Mouse (Mus musculus) cerebellum, adult 2 months (tissue): ENCODE data around the gene Tmub1. TPM values are rescaled to one million over a fixed set of nuclear protein-coding genes. Genes with fewer than 3 reads are reported as not detected.

Source experiments
- DNase-seq, 2 experiments: peaks; one replicate each; pipeline ENCODE4 v3.0.0; 2021
- H3K27ac ChIP-seq: fragments of 200-500 bp; 2 replicates; pipeline ENCODE4 v1.5.1; 2012; ENCODE audit warnings: low read length, control low read depth, inconsistent platforms; ENCODE audit not compliant: insufficient read depth
- H3K27me3 ChIP-seq: fragments of 200-500 bp; 2 replicates; pipeline ENCODE4 v1.6.1; 2012; ENCODE audit warnings: inconsistent platforms, mild to moderate bottlenecking, low read length, moderate library complexity; ENCODE audit not compliant: control insufficient read depth, insufficient read depth
- H3K4me1 ChIP-seq: fragments of 200-500 bp; 2 replicates; pipeline ENCODE4 v1.6.1; 2011; ENCODE audit warnings: low read length; ENCODE audit not compliant: control insufficient read depth, insufficient read depth
- H3K4me3 ChIP-seq: fragments of 200-500 bp; replicated peaks from 2 replicates; pipeline ENCODE3; 2011; ENCODE audit warnings: mild to moderate bottlenecking, low read depth, low read length, control low read depth; ENCODE audit not compliant: insufficient read depth
- CTCF ChIP-seq: fragments of 200-500 bp; IDR thresholded peaks from 2 replicates; pipeline ENCODE4 v1.5.1; 2011; ENCODE audit warnings: low read depth, mild to moderate bottlenecking, control low read depth, low read length, moderate library complexity, borderline replicate concordance; ENCODE audit not compliant: insufficient read depth
- POLR2A ChIP-seq: fragments of 200-500 bp; IDR thresholded peaks from 2 replicates; pipeline ENCODE4 v1.6.1; 2011; ENCODE audit warnings: low read length, control low read depth, borderline replicate concordance; ENCODE audit not compliant: insufficient read depth
- WGBS: fragments of 180-500 bp; shearing (Covaris S2); methylation state at CpG from one replicate; pipeline ENCODE4 v1.1.7; 2018; 5-methylcytosine and 5-hydroxymethylcytosine counted together
- polyA plus RNA-seq: library from polyadenylated mRNA; depleted of rRNA; stranded (reverse); fragments of >200 nt; gene quantifications from 2 replicates; pipeline ENCODE4 v1.2.3, GENCODE M21; 2012

The Tmub1 gene
- polyA plus RNA-seq, 1 experiment, result 60.6 TPM

DNA sequence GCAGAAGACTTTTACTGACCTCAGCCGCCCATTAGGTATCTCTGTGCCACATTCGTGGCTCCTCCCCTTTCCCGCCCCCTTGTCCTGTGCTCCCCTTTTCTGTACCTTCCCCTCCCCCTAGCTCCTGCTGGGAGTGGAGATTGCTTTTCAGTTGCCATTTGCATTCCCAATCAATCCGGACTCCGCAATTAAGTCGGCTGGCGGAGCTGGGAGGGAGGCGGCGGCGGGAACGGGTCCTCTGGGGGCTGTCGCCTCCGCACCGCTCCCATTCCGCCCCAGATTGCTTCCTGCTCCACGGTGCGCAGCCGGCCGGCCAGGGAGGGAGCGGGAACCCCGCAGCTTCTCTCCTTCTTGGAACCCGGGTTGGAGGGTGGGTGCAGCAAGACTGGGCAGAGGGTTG lies 37.3 kb upstream of the Tmub1 start:
- Histone ChIP-seq H3K4me1 (peaks cover 40% of the 10 kb centered on the region), H3K27ac (no peak overlapping the region), H3K27me3 (no peaks in the 10 kb centered on the region), H3K4me3 (no peak overlapping the region)
- no peak for DNase-seq
- WGBS, result 52% methylated on average over 22 of the region's 22 CpGs
- TF ChIP-seq POLR2A, result no peak
- no peak for TF ChIP-seq CTCF

DNA sequence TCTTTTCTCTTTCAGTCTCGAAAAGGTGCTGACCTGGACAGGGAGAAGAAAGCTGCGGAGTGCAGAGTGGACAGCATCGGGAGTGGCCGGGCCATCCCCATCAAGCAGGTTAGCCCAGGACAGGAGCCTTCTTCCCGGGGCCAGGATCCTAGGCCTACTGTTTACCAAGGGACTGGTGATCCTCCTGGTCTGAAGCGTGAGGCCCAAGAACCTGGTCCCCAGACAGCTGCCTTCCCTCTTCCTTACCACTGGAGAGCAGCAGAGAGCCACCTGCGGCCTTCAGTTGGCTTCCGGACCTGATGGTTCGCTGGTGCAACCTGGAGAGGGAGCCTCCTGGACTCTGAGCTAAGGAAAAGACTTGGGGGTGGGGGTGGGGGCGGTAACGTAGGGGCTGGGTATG lies 35.7 kb upstream of the Tmub1 start:
- H3K4me3 ChIP-seq, result no peak overlapping the region
- peak; percentile 89 for TF ChIP-seq CTCF
- TF ChIP-seq POLR2A, result no peak
- peaks cover 40% of the 10 kb centered on the region for H3K4me1 ChIP-seq
- DNase-seq, result peak; percentile 78 to 80
- no peak overlapping the region for H3K27ac ChIP-seq
- no peaks in the 10 kb centered on the region for H3K27me3 ChIP-seq
- 27% methylated on average over 11 of the region's 11 CpGs for WGBS

DNA sequence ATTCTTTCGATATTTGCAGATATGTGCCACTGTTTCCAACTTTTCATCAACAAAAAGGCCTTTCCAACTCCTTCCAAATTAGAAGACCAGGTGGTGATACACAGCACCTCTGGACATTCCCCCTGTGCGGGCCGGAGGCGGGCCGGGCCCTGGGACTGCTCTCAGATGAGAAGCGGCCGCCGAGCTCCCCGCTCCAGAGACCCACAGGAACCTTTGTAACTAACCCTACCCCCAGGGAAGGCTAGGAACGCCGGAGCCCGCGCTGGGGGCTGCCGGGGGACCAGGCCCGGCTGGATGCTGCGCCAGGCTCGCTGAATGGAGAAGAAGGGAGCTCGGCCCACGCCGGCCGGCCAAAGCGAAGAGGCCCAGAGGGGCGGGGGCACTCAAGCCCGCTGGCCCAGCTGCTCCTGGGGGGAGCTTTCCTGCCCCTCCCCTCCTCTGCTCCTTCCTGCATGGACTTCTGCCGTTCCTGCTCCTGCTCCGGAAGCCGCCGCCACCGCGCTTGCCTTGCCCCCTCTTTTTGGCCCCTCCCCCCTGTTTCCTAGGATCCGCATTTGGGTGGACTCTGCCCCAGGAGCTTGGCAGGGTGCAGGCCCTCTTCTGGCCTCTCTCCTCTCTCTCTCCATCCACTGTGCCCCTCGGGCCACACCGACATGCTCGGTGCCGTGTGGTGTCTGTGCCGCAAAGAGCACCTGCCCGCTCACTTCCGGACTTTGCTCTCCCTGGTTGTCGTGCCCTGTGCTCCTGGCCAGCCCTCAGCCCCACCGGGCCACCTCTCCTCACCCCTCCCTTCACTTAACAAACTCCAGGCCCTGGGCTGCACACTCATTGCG lies 34.8 kb upstream of the Tmub1 start:
- Histone ChIP-seq H3K4me3 (no peak overlapping the region), H3K27me3 (no peaks in the 10 kb centered on the region), H3K27ac (no peak overlapping the region), H3K4me1 (peaks cover 35% of the 10 kb centered on the region)
- WGBS, result 59% methylated on average over 41 of the region's 41 CpGs
- no peak for DNase-seq
- TF ChIP-seq POLR2A (no peak), CTCF (no peak)

GRCm38 (mm10) chr5:24481647-24482046 lies 34.0 kb upstream of the Tmub1 start:
- Histone ChIP-seq H3K27me3 (no peaks in the 10 kb centered on the region), H3K4me1 (peaks cover 27% of the 10 kb centered on the region), H3K4me3 (no peak overlapping the region), H3K27ac (no peak overlapping the region)
- 12% methylated on average over 4 of the region's 4 CpGs for WGBS
- peak; percentile 72 to 75 for DNase-seq
- TF ChIP-seq CTCF (peak; percentile 67), POLR2A (no peak)

DNA sequence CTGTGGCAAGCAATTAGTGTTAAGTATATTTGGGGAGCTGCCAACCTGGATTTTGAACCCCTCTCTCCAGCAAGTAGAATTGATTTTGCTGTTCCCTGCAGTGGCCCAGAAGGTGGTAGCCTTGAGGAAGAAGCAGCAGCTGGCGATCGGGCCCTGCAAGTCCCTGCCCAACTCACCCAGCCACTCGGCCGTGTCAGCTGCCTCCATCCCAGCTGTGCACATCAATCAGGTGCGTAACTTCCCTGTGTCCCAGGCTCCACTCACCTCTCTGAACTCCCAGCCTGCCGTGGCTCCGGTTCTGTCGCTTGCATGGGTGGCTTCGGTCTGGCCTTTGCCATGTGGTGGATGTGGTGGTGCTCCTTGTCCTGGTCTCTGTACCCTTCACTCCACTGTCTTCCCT lies 30.3 kb upstream of the Tmub1 start:
- no peak overlapping the region for H3K27ac ChIP-seq
- DNase-seq, result no peak
- 77% methylated on average over 9 of the region's 9 CpGs for WGBS
- H3K27me3 ChIP-seq, result no peaks in the 10 kb centered on the region
- H3K4me1 ChIP-seq, result peaks cover 23% of the 10 kb centered on the region
- no peak overlapping the region for H3K4me3 ChIP-seq
- TF ChIP-seq CTCF (no peak), POLR2A (no peak)

DNA sequence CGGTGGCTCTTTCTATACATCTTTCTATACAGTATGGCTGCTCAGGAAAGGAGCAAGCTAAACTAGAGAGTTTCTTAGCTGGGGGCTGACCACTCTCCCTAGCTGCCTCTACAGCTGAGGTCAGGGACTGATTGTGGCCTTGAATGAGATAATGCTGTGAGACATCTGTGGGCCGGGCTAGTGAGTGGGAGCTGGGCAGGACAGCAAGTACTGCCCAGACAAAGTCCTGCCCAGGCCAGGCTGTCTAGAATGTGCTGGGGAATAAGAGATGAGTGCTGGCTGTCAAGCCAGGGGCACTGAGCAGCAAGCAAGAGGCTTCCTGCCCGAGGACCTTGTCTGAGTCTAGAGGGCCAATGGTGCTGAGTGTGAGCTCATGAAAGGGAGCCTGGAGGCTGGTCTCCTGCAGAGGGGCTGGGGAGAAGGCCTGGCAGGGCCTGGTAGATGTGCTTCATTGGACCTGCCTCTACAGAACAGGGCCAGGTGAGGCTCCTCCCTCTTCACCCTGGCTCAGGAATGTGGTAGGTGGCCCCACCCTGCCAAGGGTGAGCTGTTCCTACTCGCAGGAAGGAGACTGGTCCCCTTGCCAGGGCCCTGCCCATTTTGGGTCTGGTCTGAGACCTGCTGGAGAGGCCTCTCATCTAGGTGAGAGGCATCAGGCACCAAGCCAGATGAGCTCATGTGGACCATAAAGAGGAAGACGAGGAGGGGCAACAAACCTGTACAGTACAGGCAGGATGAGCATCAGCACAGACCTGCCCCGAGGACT lies 28.0 kb upstream of the Tmub1 start:
- DNase-seq, result peak in 1 of 2 experiments; percentile 65
- 0 out of 2 replicates have a peak overlapping the region, but pooled peaks have one; percentile 6 for H3K27ac ChIP-seq
- 25% methylated on average over 6 of the region's 6 CpGs for WGBS
- peaks cover 12% of the 10 kb centered on the region for H3K4me1 ChIP-seq
- no peaks in the 10 kb centered on the region for H3K27me3 ChIP-seq
- no peak overlapping the region for H3K4me3 ChIP-seq
- TF ChIP-seq POLR2A (no peak), CTCF (no peak)

GRCm38 (mm10) chr5:24474723-24475261 lies 27.1 kb upstream of the Tmub1 start:
- Histone ChIP-seq H3K4me1 (peaks cover 16% of the 10 kb centered on the region), H3K27ac (peak overlapping the region; percentile 8; the same call in 1 of the 2 replicates), H3K4me3 (peak overlapping the region; percentile 5), H3K27me3 (no peaks in the 10 kb centered on the region)
- no peak for TF ChIP-seq CTCF
- TF ChIP-seq POLR2A, result no peak
- peak in 1 of 2 experiments; percentile 58 for DNase-seq
- WGBS, result 4% methylated on average over 66 of the region's 67 CpGs
